Mouse (Mus musculus) fibroblast of lung, adult 2 months (primary cell): ENCODE measurements around the gene Sh3kbp1.

Experiments
- DNase-seq: peaks from one replicate; pipeline ENCODE4 v3.0.0-alpha.2; 2011; ENCODE audit warnings: low read depth

The Sh3kbp1 gene

GRCm38 (mm10) chrX:159678320-159678835 is 51.3 kb downstream of the Sh3kbp1 start:
- DNase-seq = no peak

DNA sequence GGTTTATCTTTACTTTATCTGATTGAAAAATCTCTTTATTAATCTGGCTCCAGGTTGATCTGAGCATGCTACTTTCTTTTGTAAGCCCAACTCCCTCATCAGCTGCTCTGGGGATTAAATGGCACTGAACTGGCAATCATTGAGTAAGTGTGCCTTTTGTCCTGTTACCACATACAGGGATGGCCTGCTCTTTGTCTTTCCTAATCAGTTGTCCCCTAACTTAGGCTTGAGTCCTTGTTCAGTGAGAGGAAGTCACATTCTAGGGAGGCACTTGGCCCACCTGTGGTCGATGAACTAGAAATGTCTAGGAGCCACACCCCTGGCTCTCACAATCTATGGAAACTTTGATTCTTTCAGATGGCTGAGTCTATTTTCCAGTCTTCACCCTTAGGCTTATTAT is 58.4 kb downstream of the Sh3kbp1 start:
- no peak for DNase-seq

DNA sequence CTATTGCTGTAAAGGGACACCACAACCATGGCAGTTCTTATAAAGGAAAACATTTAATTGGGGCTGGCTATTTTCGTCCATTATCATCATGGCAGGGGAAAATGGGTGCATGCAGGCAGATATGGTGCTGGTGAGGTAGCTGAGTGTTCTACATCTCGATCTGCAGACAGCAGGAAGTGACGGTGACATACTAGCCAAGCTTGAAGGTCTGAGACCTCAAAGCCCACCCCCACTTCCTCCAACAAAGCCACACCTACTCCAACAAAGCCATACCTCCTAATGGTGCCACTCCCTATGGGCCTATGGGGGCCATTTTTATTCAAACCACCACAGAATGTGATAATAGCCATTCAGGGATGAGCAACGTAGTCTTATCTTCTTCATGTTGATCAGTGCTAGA is 59.8 kb downstream of the Sh3kbp1 start:
- no peak for DNase-seq

DNA sequence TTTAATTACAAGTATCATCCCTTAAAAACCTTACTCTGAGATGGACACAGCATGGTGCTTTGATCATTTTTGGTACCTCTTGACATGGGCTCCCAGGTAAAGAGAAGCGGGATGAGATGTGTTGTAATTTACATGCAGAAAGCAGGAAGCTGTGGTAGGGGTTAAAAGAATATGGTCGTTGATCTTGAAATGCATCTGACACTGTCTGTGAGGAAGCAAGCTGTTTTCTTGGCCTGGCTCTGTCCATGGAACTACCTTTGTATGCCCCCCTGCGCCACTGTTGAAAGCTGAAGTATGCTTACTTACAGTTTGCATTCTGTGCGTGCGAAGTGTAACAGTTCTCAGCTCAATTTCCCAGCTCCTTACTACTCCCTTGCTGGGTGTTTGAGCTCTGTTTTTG is 61.6 kb downstream of the Sh3kbp1 start:
- DNase-seq = no peak

DNA sequence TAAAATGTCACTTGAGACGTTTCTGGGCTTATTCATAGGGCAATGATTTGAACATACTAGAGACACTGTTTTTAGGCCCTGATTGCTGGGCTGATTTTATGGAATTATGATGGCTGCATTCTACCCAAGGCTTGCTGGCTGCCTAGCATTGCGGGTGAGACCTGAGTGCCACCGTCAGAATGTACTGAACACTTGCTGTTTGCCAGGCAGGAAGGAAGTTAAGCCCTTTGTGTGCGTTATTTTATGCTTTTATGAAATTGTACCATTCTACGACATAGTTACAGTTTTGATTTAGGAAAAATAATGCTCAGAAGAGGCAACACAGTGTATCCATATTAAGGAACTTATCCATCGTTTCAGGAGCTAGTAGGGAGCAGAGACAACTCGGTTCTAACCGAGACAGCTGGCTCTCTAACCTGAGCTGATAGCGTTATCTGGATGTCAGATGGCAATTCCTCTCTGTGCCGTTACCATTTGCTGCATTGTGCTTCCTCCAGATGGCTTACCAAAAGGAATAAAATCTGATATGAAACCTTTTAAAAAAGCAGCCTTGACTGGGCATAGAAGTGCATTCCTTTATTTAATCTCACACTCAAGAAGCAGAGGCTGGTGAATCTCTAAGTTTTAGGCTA is 62.8 kb downstream of the Sh3kbp1 start:
- no peak for DNase-seq

GRCm38 (mm10) chrX:159693126-159693525 is 66.1 kb downstream of the Sh3kbp1 start:
- DNase-seq = no peak

- DNase-seq = no peak
Observed at GRCm38 (mm10) chrX:159696545-159696944, 69.5 kb downstream of the Sh3kbp1 start.

GRCm38 (mm10) chrX:159697030-159697454 is 70.0 kb downstream of the Sh3kbp1 start:
- no peak for DNase-seq

DNA sequence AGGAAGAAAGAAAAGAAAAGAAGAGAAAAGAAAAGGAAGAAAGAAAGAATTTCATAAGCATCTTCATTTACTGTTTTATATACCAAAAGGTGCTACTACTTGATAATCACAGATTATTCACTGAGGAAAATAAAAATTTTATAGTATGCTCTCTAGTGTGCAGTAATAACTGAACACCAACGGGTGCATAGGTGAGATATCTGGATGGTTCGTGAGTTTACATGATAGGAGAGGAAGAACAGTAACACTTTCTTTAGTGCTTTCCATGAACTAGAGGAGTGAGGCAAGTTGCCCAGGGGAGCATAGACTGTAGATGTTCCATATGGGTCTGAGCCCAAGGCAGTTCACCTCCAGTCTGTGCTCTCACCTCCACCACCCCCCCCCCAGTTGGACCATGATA is 75.8 kb downstream of the Sh3kbp1 start:
- DNase-seq = no peak

DNA sequence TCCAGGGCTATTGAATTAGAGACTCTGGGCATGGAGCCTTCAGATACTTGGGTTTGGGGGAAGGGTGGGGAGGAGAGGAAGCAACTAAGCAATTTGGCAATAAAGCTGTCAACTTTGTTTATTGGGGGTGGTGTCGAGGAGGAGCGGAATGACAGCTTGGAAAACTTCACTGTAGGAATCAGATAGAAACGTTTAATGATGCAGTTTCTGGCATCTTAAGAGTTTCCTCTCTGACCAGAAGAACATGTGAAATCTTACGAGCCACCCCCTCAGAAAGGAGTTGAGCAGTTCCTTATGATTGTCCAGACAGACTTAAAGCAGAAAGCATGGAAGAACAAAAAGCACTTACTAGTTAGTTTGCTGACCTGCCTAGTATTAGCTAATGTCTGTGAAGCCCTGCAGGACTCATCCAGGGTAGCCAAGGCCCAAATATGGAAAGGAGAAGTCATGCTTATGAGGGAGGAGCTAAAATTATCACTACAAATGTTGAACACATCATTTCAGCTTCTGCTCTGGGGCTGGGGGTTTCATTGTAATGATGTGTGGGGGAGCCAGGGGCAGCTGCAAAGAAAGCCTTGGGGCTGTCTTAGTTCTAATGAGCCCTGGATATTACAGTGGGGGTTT is 77.4 kb downstream of the Sh3kbp1 start:
- DNase-seq = no peak

- DNase-seq = no peak
Observed at GRCm38 (mm10) chrX:159705412-159705811, 78.3 kb downstream of the Sh3kbp1 start.

- DNase-seq = no peak
Observed at GRCm38 (mm10) chrX:159708076-159708830, 81.2 kb downstream of the Sh3kbp1 start.

GRCm38 (mm10) chrX:159709296-159709695 is 82.2 kb downstream of the Sh3kbp1 start:
- DNase-seq = no peak

DNA sequence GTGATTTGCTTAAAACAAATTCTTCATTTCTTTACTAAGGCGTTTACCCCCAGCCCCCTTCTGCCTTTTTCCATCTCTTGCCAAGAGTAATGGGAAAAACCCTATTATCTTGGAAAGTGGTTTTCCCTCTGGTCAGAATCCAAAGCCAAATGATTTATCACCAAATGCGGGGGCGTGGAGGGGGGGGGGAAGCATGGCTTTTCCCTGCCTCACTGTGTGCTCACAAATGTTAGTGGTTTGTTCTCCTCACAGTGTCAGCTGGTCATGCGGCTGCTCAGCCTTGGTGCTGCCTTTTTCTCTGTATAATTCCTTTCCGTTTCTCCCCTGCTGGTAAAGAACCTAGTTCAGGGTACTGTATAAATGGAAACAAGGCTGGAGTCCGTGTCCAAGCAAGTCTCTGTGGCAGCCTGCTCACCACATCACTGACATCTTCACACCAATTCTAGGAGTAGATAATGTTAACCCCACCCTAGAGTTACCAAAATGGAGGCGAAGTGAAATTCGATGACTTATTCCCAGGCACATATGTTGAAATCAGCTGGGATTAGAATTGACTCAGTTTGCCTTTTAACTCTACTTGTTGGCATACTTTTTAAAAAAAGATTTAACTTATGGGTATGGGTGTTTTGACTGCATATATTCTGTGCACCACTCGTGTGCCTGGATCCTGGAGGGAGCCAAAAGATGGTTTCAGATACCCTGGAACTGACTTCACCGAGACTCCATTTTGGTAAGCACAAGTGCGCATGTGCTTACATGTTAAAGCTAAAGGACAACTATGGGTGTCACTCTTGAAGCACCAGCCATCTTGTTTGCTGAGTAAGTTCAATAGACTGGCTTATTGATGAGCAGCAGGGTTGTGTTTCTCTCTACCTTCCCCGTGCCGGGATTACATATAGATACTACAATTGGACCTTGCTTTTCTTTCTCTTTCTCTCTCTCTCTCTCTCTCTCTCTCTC is 84.3 kb downstream of the Sh3kbp1 start:
- no peak for DNase-seq

GRCm38 (mm10) chrX:159713191-159713590 is 86.1 kb downstream of the Sh3kbp1 start:
- DNase-seq = no peak

GRCm38 (mm10) chrX:159721390-159721789 is 94.3 kb downstream of the Sh3kbp1 start:
- DNase-seq = no peak

DNA sequence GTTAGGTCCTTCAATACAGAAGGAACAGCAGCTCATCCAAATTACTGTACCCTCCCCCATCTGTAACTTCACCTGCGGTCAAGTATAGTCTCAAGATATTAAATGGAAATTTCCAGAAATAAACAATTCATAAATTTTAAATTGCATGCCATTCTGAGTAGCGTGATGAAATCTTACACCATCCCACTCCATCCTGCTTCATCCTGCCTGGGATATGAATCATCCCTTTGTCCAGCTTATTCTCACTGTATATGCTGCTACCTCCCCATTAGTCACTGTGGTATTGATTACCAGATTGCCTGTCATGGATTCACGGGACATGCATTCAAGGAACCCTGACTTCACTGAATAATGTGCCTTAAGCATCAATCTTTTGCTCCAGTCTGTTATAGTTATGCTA is 104.3 kb downstream of the Sh3kbp1 start:
- no peak for DNase-seq

DNA sequence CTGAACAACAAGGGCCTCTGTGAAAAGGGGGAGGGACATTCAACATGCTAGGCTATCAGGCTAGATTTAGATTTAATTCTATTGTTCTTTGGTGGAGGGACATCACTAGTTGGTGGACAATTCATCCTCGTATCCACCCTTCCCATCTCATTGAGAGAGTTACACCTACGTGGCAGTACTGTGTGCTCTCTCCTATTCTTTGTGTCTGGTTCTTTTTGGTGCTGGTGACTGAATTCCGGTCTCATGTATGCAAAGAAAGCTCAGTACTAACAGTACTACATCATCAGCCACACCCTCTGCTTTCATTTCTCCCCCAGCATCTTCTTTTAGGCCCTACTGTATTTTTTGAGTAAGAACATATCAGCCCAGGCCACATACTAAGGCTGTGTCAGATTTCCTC is 105.8 kb downstream of the Sh3kbp1 start:
- no peak for DNase-seq

DNA sequence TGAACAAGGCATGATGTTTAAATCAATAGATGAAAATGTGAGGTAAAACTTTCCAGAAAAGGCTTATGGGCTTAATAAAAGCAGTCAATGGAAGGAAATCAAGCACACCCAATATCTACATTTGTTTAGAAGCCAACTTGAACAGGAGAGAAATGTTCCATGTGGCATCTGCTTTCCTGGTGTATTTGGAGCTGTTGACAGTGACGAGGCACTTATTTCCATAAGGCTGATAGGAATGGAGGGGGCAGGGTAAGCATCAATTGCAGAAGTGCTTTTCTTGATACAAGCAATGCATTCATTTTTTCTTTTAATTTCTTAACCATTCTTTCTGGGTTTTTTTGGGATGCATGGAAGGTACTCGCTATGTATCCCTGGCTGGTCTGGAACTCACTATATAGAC is 106.9 kb downstream of the Sh3kbp1 start:
- DNase-seq = no peak

GRCm38 (mm10) chrX:159735513-159736099 is 108.5 kb downstream of the Sh3kbp1 start:
- no peak for DNase-seq

DNA sequence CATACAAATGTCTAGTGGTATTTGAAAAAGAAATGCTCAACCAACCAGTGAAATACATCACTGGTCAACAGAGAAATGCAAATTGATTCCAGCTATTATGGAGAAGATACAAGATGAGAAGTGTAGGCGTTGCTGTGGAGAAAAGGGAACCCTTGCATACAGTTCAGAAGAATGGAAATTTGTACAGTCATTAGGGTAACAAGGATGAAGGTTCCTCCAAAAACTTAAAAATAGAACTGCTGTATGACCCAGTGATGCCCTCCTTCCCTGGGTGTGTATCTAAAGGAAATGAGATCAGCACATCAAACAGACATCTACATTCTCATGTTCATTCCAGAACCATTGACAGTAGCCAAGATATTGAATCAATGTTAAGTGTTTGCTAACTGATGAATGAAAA is 110.3 kb downstream of the Sh3kbp1 start:
- DNase-seq = no peak

- DNase-seq = peak; percentile 20
Observed at GRCm38 (mm10) chrX:159744035-159744434, 117.0 kb downstream of the Sh3kbp1 start.
